Mouse (Mus musculus) myocyte (in vitro differentiated cells): ENCODE measurements around the gene Vegfc.

Experiments
- E2F4 ChIP-seq: IDR thresholded peaks from one replicate; pipeline ENCODE4 v1.6.1; 2011; ENCODE audit warnings: mild to moderate bottlenecking, control low read depth, moderate library complexity; ENCODE audit not compliant: insufficient read depth
- MAX ChIP-seq: IDR thresholded peaks from one replicate; pipeline ENCODE4 v1.6.1; 2011; ENCODE audit warnings: low read depth, mild to moderate bottlenecking, control low read depth
- MYOG ChIP-seq, 3 experiments: IDR thresholded peaks; one replicate each; pipeline ENCODE4 v1.6.1; 2011; ENCODE audit warnings: control low read depth in 2 of 3, low read depth in 2 of 3, mild to moderate bottlenecking in 2 of 3; ENCODE audit not compliant: insufficient read length in 2 of 3, control insufficient read depth in 1 of 3, insufficient read depth in 1 of 3
- POLR2A ChIP-seq: IDR thresholded peaks from one replicate; pipeline ENCODE4 v1.6.1; 2011; ENCODE audit warnings: low read depth, mild to moderate bottlenecking, control low read depth, moderate library complexity; ENCODE audit not compliant: insufficient read length
- POLR2AphosphoS2 ChIP-seq: IDR thresholded peaks from one replicate; pipeline ENCODE4 v1.6.1; 2011; ENCODE audit warnings: low read depth, control low read depth; ENCODE audit not compliant: insufficient read length
- REST ChIP-seq: IDR thresholded peaks from one replicate; pipeline ENCODE4 v1.6.1; 2011; ENCODE audit warnings: mild to moderate bottlenecking, control low read depth, moderate library complexity; ENCODE audit not compliant: insufficient read depth, insufficient read length
- USF1 ChIP-seq: IDR thresholded peaks from one replicate; pipeline ENCODE4 v1.6.1; 2011; ENCODE audit warnings: low read depth, mild to moderate bottlenecking, control low read depth, moderate library complexity

- no peak for TF ChIP-seq USF1
- no peak for TF ChIP-seq POLR2A
- no peak for TF ChIP-seq E2F4
- TF ChIP-seq POLR2AphosphoS2 = no peak
- TF ChIP-seq MAX = no peak
- no peak for TF ChIP-seq MYOG (IDR thresholded peaks at IDR 0.05; ENCODE audit: control insufficient read depth in 1 of 3, insufficient read depth in 1 of 3, insufficient read length in 2 of 3, low read depth in 2 of 3)
- TF ChIP-seq REST = no peak
These were observed 12.5 kb downstream of the Vegfc start for GRCm38 (mm10) chr8:54089901-54090300.
